Mouse (Mus musculus) olfactory bulb, adult 2 months (tissue): ENCODE results near the gene Sun3. TPM values are rescaled to one million over a fixed set of nuclear protein-coding genes. Genes with fewer than 3 reads are reported as not detected.

Experiments
- H3K27ac ChIP-seq: fragments of 200-500 bp; 2 replicates; pipeline ENCODE4 v1.5.1; 2012; ENCODE audit warnings: low read depth, low read length; ENCODE audit not compliant: insufficient read depth
- H3K4me1 ChIP-seq: fragments of 200-500 bp; 2 replicates; pipeline ENCODE4 v1.6.1; 2012; ENCODE audit warnings: low read length; ENCODE audit not compliant: control insufficient read depth, insufficient read depth
- H3K4me3 ChIP-seq: fragments of 200-500 bp; 2 replicates; pipeline ENCODE4 v1.5.1; 2012; ENCODE audit warnings: mild to moderate bottlenecking, low read depth, low read length, moderate library complexity; ENCODE audit not compliant: insufficient read depth
- CTCF ChIP-seq: fragments of 200-500 bp; IDR thresholded peaks from 2 replicates; pipeline ENCODE4 v1.5.1; 2012; ENCODE audit warnings: low read depth, mild to moderate bottlenecking, low read length, moderate library complexity; ENCODE audit not compliant: insufficient read depth
- POLR2A ChIP-seq: fragments of 200-500 bp; IDR thresholded peaks from 2 replicates; pipeline ENCODE4 v1.6.1; 2012; ENCODE audit warnings: mild to moderate bottlenecking, low read depth, low read length, moderate library complexity; ENCODE audit not compliant: insufficient read depth
- WGBS: fragments of 180-500 bp; shearing (Covaris S2); methylation state at CpG from one replicate; pipeline ENCODE4 v1.1.7; 2018; 5-methylcytosine and 5-hydroxymethylcytosine counted together
- polyA plus RNA-seq: library from polyadenylated mRNA; stranded (reverse); fragments of >200 nt; gene quantifications from 2 replicates; pipeline ENCODE4 v1.2.4, GENCODE M21; 2012; ENCODE audit warnings: low replicate concordance; ENCODE audit not compliant: missing spikeins, insufficient read depth, insufficient read length

Sun3 gene
- polyA plus RNA-seq, 1 experiment: not detected

GRCm38 (mm10) chr11:8968094-8968493 lies 80.7 kb downstream of the Sun3 start:
- 98% methylated on average over 7 of the region's 7 CpGs for WGBS
- Histone ChIP-seq H3K4me1 (no peaks in the 10 kb centered on the region), H3K27ac (no peak overlapping the region), H3K4me3 (no peak overlapping the region)
- TF ChIP-seq CTCF (no peak), POLR2A (no peak)

Other genes with a start within 250 kb of the Sun3 start
- not detected in 2 replicates for gene Pkd1l1, start 75.7 kb downstream of the Sun3 start, polyA plus RNA-seq
- gene Hus1, start 37.8 kb downstream of the Sun3 start, polyA plus RNA-seq: not detected in 2 replicates
- gene Gm11992, start 397 bp downstream of the Sun3 start, polyA plus RNA-seq: not detected in 2 replicates
- not detected in 2 replicates for gene Upp1, start 69.1 kb upstream of the Sun3 start, polyA plus RNA-seq
- not detected in 2 replicates for gene Abca13, start 143.0 kb upstream of the Sun3 start, polyA plus RNA-seq